Mouse (Mus musculus) liver, embryonic 13.5 days (tissue): ENCODE measurements around the gene Bax. TPM values are rescaled to one million over a fixed set of nuclear protein-coding genes. Genes with fewer than 3 reads are reported as not detected.
"Not testable (repeated sequence)": the region's sequence is repeated elsewhere in the genome, so short reads cannot be mapped to it uniquely, and the experiment has no call there.

Experiments
- ATAC-seq: fragments of 200-750 bp; cut with Nextera tagmentation; 2 replicates; pipeline ENCODE4 v1.8.0; 2017; ENCODE audit warnings: low read depth, mild to moderate bottlenecking, moderate number of reproducible peaks, moderate library complexity
- DNase-seq: peaks from one replicate; pipeline ENCODE4 v3.0.0; 2022
- H3K27ac ChIP-seq: fragments of 300-500 bp; sonication (generic); 2 replicates; pipeline ENCODE4 v1.5.1; 2015; ENCODE audit warnings: moderate library complexity, mild to moderate bottlenecking, inconsistent platforms
- H3K27me3 ChIP-seq: fragments of 300-500 bp; sonication (generic); 2 replicates; pipeline ENCODE4 v1.6.1; 2015; ENCODE audit warnings: mild to moderate bottlenecking, inconsistent platforms
- H3K36me3 ChIP-seq: fragments of 300-500 bp; sonication (generic); 2 replicates; pipeline ENCODE4 v1.6.1; 2015; ENCODE audit warnings: mild to moderate bottlenecking, inconsistent platforms
- H3K4me1 ChIP-seq: fragments of 300-500 bp; sonication (generic); replicated peaks from 2 replicates; pipeline ENCODE4 v1.6.1; 2015; ENCODE audit warnings: inconsistent platforms
- H3K4me2 ChIP-seq: fragments of 300-500 bp; sonication (generic); 2 replicates; pipeline ENCODE4 v1.6.1; 2015; ENCODE audit warnings: inconsistent platforms, mild to moderate bottlenecking, moderate library complexity
- H3K4me3 ChIP-seq: fragments of 300-500 bp; sonication (generic); replicated peaks from 2 replicates; pipeline ENCODE4 v1.5.1; 2015; ENCODE audit warnings: mild to moderate bottlenecking, inconsistent platforms
- H3K9ac ChIP-seq: fragments of 300-500 bp; sonication (generic); 2 replicates; pipeline ENCODE4 v1.6.1; 2015; ENCODE audit warnings: mild to moderate bottlenecking, inconsistent platforms
- H3K9me3 ChIP-seq: fragments of 300-500 bp; sonication (generic); replicated peaks from 2 replicates; pipeline ENCODE4 v1.6.1; 2016; ENCODE audit warnings: inconsistent platforms
- WGBS: fragments of 180-500 bp; shearing (Covaris S2); methylation state at CpG from one replicate; pipeline ENCODE4 v1.1.7; 2015; ENCODE audit not compliant: insufficient replicate concordance; 5-methylcytosine and 5-hydroxymethylcytosine counted together
- polyA plus RNA-seq: library from polyadenylated mRNA; unstranded; fragments of >200 nt; fragmentation: Nextera tagmentation; extraction: Ambion mirVana; gene quantifications from 2 replicates; pipeline ENCODE4 v1.2.1, GENCODE M21; 2015

Bax gene
- polyA plus RNA-seq, 1 experiment from 2014 or later = 104 TPM

DNA sequence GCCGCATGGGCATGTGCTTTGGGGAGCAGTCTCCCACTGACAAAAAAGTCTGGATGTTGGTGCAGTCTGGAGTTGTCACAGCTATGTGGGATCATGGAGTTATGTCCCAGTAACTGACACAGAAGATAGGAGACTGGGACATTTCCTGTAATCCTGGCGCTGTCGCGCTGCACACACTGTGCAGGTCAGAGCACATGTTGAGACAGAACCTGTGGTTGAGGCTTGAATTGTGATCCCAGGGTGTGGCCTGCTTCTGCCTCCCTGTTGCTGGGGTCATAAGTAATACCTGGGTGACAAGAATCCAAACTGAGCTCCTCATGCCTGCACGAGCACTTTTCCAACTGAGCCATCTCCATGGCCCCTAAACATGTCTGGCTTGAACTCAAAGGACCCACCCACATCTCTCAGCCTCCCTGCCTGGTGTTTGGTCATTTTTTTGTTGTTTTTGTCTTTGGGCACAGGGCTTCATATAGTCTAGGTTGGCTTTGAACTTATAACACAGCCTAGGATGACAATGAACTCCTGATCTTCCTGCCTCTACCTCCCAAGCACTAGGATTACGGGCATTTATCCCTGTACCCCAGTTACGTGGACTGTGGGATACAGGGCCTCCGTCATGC is 25.6 kb upstream of the Bax start:
- ATAC-seq (no peak), DNase-seq (no peak)
- Histone ChIP-seq H3K4me1 (peaks cover 61% of the 10 kb centered on the region), H3K27me3 (no peaks in the 10 kb centered on the region), H3K9ac (no peak overlapping the region), H3K4me3 (no peak overlapping the region), H3K9me3 (no peaks in the 10 kb centered on the region), H3K27ac (peak overlapping the region; percentile 15; the same call in 1 of the 2 replicates), H3K4me2 (no peak overlapping the region), H3K36me3 (peaks cover 54% of the 10 kb centered on the region)
- WGBS = 87% methylated on average over 8 of the region's 8 CpGs

- WGBS = 20% methylated on average over 3 of the region's 3 CpGs
- DNase-seq (peak; percentile 46), ATAC-seq (peak; percentile 60)
- H3K9ac ChIP-seq = peak overlapping the region; percentile 1; the same call in 1 of the 2 replicates
- peaks cover 43% of the 10 kb centered on the region for H3K36me3 ChIP-seq
- no peaks in the 10 kb centered on the region for H3K27me3 ChIP-seq
- peaks cover 72% of the 10 kb centered on the region for H3K4me1 ChIP-seq
- H3K4me2 ChIP-seq = peak overlapping the region; percentile 36
- H3K27ac ChIP-seq = peak overlapping the region; percentile 78
- H3K9me3 ChIP-seq = no peaks in the 10 kb centered on the region
- H3K4me3 ChIP-seq = no peak overlapping the region
Measured at GRCm38 (mm10) chr7:45491264-45491663, 24.6 kb upstream of the Bax start.

DNA sequence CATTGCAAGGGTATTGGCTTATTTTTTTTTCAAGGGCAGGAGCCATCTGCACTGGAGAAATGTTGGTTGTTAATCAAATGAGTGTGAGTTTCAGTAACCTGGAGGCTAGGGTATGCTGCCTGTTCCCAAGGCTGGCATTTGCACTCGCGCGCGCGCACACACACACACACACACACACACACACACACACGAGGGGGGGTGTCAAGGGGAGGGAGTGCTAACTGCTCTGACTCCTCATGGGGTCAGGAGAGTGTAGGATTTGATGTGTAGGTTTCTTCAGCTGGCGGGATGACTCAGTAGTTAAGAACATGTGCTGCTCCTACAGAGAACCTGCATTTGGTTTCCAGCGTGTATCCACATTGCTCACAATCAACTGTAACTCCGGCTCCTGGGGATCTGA is 24.1 kb upstream of the Bax start:
- peaks cover 76% of the 10 kb centered on the region for H3K4me1 ChIP-seq
- DNase-seq (no peak), ATAC-seq (peak; percentile 30; the same call in 1 of the 2 replicates)
- peak overlapping the region; percentile 36 for H3K4me2 ChIP-seq
- H3K27me3 ChIP-seq = no peaks in the 10 kb centered on the region
- H3K36me3 ChIP-seq = peaks cover 39% of the 10 kb centered on the region
- H3K27ac ChIP-seq = peak overlapping the region; percentile 78
- no peaks in the 10 kb centered on the region for H3K9me3 ChIP-seq
- H3K4me3 ChIP-seq = no peak overlapping the region
- peak overlapping the region; percentile 1; the same call in 1 of the 2 replicates for H3K9ac ChIP-seq
- WGBS = 51% methylated on average over 9 of the region's 9 CpGs

- H3K4me1 ChIP-seq = peaks cover 76% of the 10 kb centered on the region
- H3K4me3 ChIP-seq = no peak overlapping the region
- no peaks in the 10 kb centered on the region for H3K9me3 ChIP-seq
- DNase-seq = peak; percentile 32
- H3K36me3 ChIP-seq = peaks cover 26% of the 10 kb centered on the region
- peak overlapping the region; percentile 44; the same call in 1 of the 2 replicates for H3K27ac ChIP-seq
- H3K9ac ChIP-seq = 0 out of 2 replicates have a peak overlapping the region, but pooled peaks have one; percentile 14
- 32% methylated on average over 7 of the region's 7 CpGs for whole genome bisulfite sequencing
- ATAC-seq = peak; percentile 32
- H3K27me3 ChIP-seq = no peaks in the 10 kb centered on the region
- H3K4me2 ChIP-seq = peak overlapping the region; percentile 73
Measured at GRCm38 (mm10) chr7:45489578-45489977, 22.9 kb upstream of the Bax start.

DNA sequence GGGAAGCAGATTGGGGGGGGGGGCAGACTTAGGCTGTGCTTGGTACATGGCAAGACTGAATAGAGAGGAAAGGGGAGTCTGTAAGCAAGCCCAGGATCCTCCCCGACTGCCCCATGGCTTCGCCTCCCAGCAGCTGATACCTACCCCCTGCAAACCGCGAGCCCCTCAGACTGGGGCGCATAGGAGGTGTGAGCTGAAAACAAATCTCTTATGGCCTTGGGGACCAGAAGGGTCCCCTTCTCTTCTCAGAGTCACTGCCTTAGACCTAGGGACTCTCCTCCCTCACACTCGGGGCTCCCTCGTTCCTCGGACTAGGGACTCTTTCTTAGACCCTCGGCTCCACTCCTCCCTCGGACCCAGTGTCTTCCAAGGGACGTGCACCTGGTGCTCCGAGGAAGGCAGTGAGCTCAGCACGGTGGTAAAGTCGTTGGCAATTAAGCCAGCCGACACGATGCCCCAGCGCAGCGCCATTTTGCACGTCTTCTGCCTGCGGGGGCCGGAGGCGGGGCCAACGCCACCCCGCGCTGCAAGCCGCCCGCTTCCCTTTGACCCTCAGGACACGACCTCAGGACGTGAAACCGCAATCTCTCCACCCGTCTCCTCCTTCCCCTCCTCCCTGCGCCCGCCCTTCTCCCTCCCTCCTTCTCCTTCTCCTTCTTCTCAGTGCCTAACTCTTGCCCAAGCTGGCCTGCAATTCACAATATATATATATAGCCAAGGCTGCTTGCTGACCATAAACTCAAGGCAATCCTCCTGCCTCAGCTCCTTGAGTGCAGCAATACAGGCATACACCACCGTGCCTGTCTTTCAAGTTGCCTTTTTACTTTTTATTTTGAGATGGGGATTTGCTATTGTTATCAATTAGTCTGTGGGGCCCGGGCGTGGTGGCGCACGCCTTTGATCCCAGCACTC is 21.9 kb upstream of the Bax start, which contains the start of gene Dhdh:
Gene Dhdh (minus strand): TSS at position 513 of the 912 bp plus-strand sequence.
- peaks cover 68% of the 10 kb centered on the region for H3K4me1 ChIP-seq
- WGBS = 3% methylated on average over 38 of the region's 38 CpGs
- no peaks in the 10 kb centered on the region for H3K27me3 ChIP-seq
- H3K9ac ChIP-seq = peak within 1 kb of the TSS; percentile 71
- no peaks in the 10 kb centered on the region for H3K9me3 ChIP-seq
- H3K4me3 ChIP-seq = peak within 1 kb of the TSS; percentile 61
- peak within 1 kb of the TSS; percentile 73 for H3K4me2 ChIP-seq
- DNase-seq (peak; percentile 51), ATAC-seq (peak; percentile 27)
- peak within 1 kb of the TSS; percentile 62 for H3K27ac ChIP-seq
- H3K36me3 ChIP-seq = peaks cover 16% of the 10 kb centered on the region

- H3K9me3 ChIP-seq = no peaks in the 10 kb centered on the region
- 55% methylated on average over 11 of the region's 11 CpGs for WGBS
- peaks cover 9% of the 10 kb centered on the region for H3K36me3 ChIP-seq
- H3K4me1 ChIP-seq = peaks cover 68% of the 10 kb centered on the region
- H3K27me3 ChIP-seq = no peaks in the 10 kb centered on the region
- peak overlapping the region; percentile 61 for H3K4me3 ChIP-seq
- peak overlapping the region; percentile 62 for H3K27ac ChIP-seq
- DNase-seq (no peak), ATAC-seq (no peak)
- H3K9ac ChIP-seq = peak overlapping the region; percentile 71
- H3K4me2 ChIP-seq = peak overlapping the region; percentile 73
Measured at GRCm38 (mm10) chr7:45487861-45488292, 21.2 kb upstream of the Bax start.

DNA sequence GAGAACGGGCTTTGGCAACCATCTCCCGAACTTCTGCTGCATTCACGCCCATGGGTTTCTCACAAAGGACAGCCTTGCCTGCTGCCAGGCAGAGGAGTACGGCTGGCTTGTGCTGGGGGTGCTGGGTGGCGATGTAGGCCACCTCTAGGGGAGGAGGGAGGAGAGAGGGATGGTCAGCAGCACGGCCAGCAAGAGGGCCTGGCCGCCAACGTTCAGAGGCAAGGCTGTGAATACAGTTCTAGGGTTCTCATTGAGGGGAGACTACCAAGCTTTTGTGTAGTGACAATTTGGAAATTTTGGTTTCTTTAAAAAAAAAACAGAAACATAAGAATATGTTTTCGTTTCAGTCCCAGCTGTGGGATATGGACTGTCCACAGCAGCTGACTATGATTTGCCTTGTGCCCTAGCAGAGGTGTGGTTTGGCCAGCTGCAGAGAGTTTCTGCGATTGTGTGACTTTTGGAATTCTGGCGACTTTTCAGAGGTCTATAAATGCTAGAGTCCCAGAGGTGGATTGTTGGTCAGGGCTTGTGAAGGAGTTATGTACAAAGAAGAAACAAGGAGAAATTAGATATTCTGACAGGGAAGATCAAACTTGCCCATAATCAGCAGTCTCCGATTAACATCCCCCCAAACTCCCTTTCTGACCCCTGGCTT is 20.2 kb upstream of the Bax start, which contains the start of gene Gm45808:
Gene Gm45808 (minus strand): TSS at position 51 of the 655 bp plus-strand sequence.
- peak within 1 kb of the TSS; percentile 73 for H3K4me2 ChIP-seq
- DNase-seq = no peak
- H3K9ac ChIP-seq = no peak within 1 kb of the TSS
- WGBS = 74% methylated on average over 12 of the region's 12 CpGs
- no peak within 1 kb of the TSS for H3K4me3 ChIP-seq
- no peaks in the 10 kb centered on the region for H3K27me3 ChIP-seq
- no peak for ATAC-seq
- H3K9me3 ChIP-seq = no peaks in the 10 kb centered on the region
- peaks cover 71% of the 10 kb centered on the region for H3K4me1 ChIP-seq
- no peaks in the 10 kb centered on the region for H3K36me3 ChIP-seq
- peak within 1 kb of the TSS; percentile 62 for H3K27ac ChIP-seq

GRCm38 (mm10) chr7:45486158-45486557 is 19.5 kb upstream of the Bax start:
- ATAC-seq (peak; percentile 66), DNase-seq (peak; percentile 37)
- Histone ChIP-seq H3K27ac (peak overlapping the region; percentile 31), H3K9ac (no peak overlapping the region), H3K36me3 (no peaks in the 10 kb centered on the region), H3K27me3 (no peaks in the 10 kb centered on the region), H3K4me2 (peak overlapping the region; percentile 15), H3K9me3 (no peaks in the 10 kb centered on the region), H3K4me3 (no peak overlapping the region), H3K4me1 (peaks cover 67% of the 10 kb centered on the region)
- WGBS = 17% methylated on average over 7 of the region's 7 CpGs

GRCm38 (mm10) chr7:45484985-45485384 is 18.3 kb upstream of the Bax start:
- not testable (repeated sequence) for H3K9ac ChIP-seq, H3K9me3 ChIP-seq, DNase-seq, H3K4me2 ChIP-seq, H3K27ac ChIP-seq, ATAC-seq, H3K4me3 ChIP-seq, H3K27me3 ChIP-seq, H3K36me3 ChIP-seq
- H3K4me1 ChIP-seq = peaks cover 55% of the 10 kb centered on the region
- WGBS = 83% methylated on average over 5 of the region's 5 CpGs

DNA sequence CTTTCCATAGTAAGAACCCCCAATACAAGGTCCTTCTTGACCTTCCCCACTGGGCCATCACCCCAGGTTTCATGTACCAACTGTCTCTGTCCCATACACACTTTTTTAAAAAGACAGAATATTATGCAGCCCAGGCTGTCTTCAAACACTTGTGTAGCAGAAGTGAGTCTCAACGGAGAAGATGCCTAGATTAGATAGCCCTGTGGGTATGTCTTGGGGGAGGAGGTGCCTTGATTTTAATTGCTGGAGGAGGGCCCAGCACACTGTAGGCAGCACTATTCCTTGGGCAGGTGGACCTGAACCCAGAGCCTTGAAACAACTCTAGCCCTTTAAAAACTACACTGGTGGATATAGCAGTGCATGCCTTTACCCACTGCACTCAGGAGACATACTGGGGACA is 15.5 kb upstream of the Bax start:
- 0 out of 2 replicates have a peak overlapping the region, but pooled peaks have one; percentile 2 for H3K9ac ChIP-seq
- H3K4me3 ChIP-seq = no peak overlapping the region
- no peak for ATAC-seq
- DNase-seq = no peak
- no peaks in the 10 kb centered on the region for H3K9me3 ChIP-seq
- H3K4me1 ChIP-seq = peaks cover 30% of the 10 kb centered on the region
- peaks cover 7% of the 10 kb centered on the region; the same call in 1 of the 2 replicates for H3K36me3 ChIP-seq
- 0 out of 2 replicates have a peak overlapping the region, but pooled peaks have one; percentile 39 for H3K27ac ChIP-seq
- 13% methylated on average over 1 of the region's 1 CpGs for WGBS
- no peak overlapping the region for H3K4me2 ChIP-seq
- H3K27me3 ChIP-seq = no peaks in the 10 kb centered on the region
